Comparison of ENCODE assay signal across 8 mouse cellular contexts in genomic region chr17:25831451-25832281, GRCm38 (mm10). TPM values are rescaled to one million over a fixed set of nuclear protein-coding genes. Genes with fewer than 3 reads are reported as not detected.
DNase-seq lines count a peak whose midpoint lies in the region; ATAC-seq and TF ChIP-seq lines count a peak whose summit lies in the region.

No protein-coding gene starts in this region.

- peak overlapping the region; percentile 86 for H3K4me2 ChIP-seq in embryonic facial prominence, embryonic 14.5 days (ENCODE audit: low read depth, low read length)
- peak overlapping the region; percentile 91 for H3K4me2 ChIP-seq in intestine, embryonic 15.5 days (replicated peaks)
- H3K4me2 ChIP-seq in midbrain, embryonic 11.5 days, result peak overlapping the region; percentile 96

- no peak for TF ChIP-seq CTCF in E14TG2a.4 (conservative IDR thresholded peaks at IDR 0.05; ENCODE audit: low read length)

- WGBS in embryonic facial prominence, embryonic 14.5 days, result 61% methylated on average over 21 of the region's 21 CpGs
- 47% methylated on average over 21 of the region's 21 CpGs for WGBS in intestine, embryonic 15.5 days
- WGBS in midbrain, embryonic 11.5 days, result 66% methylated on average over 21 of the region's 21 CpGs

- no peak for ATAC-seq in embryonic facial prominence, embryonic 14.5 days (ENCODE audit: low read depth)
- no peak for ATAC-seq in intestine, embryonic 15.5 days
- ATAC-seq in midbrain, embryonic 11.5 days (ENCODE audit: low FRiP score), result no peak

- peak; percentile 84 to 89 for DNase-seq in adrenal gland, adult (ENCODE audit: inconsistent age in 2 of 2, low spot score in 1 of 2)
- no peak for DNase-seq in adrenal gland, postnatal 4 days (ENCODE audit: low spot score in 2 of 2)
- no peak for DNase-seq in embryonic facial prominence, embryonic 14.5 days (ENCODE audit: low spot score)
- no peak for DNase-seq in midbrain, embryonic 11.5 days (ENCODE audit: low spot score, missing footprints)
- DNase-seq in T-cell, adult 2 months (ENCODE audit: low spot score), result no peak
- DNase-seq in embryo, embryonic 11 days, result no peak

- peaks cover 9% of the 10 kb centered on the region for H3K27me3 ChIP-seq in E14TG2a.4 (ENCODE audit: insufficient read depth, low read length)
- H3K27me3 ChIP-seq in embryonic facial prominence, embryonic 14.5 days (replicated peaks; ENCODE audit: control insufficient read depth, insufficient read depth, low read length), result no peaks in the 10 kb centered on the region
- H3K27me3 ChIP-seq in intestine, embryonic 15.5 days (replicated peaks), result no peaks in the 10 kb centered on the region
- no peaks in the 10 kb centered on the region; the same call in 1 of the 2 replicates for H3K27me3 ChIP-seq in midbrain, embryonic 11.5 days (ENCODE audit: control insufficient read depth, insufficient read depth, low read length)

- H3K9ac ChIP-seq in embryonic facial prominence, embryonic 14.5 days (ENCODE audit: low read depth, low read length), result peak overlapping the region; percentile 90
- H3K9ac ChIP-seq in intestine, embryonic 15.5 days, result peak overlapping the region; percentile 85
- peak overlapping the region; percentile 79 for H3K9ac ChIP-seq in midbrain, embryonic 11.5 days (ENCODE audit: low read length)

- peaks cover 71% of the 10 kb centered on the region for H3K36me3 ChIP-seq in E14TG2a.4 (ENCODE audit: insufficient read depth, low read length)
- H3K36me3 ChIP-seq in embryonic facial prominence, embryonic 14.5 days (ENCODE audit: control insufficient read depth, insufficient read depth, low read length), result peaks cover 34% of the 10 kb centered on the region
- peaks cover 14% of the 10 kb centered on the region for H3K36me3 ChIP-seq in intestine, embryonic 15.5 days
- peaks cover 11% of the 10 kb centered on the region; the same call in 1 of the 2 replicates for H3K36me3 ChIP-seq in midbrain, embryonic 11.5 days (ENCODE audit: control insufficient read depth, insufficient read depth, low read length)

- peaks cover 86% of the 10 kb centered on the region for H3K4me1 ChIP-seq in E14TG2a.4 (replicated peaks; ENCODE audit: low read depth, low read length)
- H3K4me1 ChIP-seq in embryonic facial prominence, embryonic 14.5 days (ENCODE audit: control insufficient read depth, insufficient read depth, low read length), result peaks cover 43% of the 10 kb centered on the region
- H3K4me1 ChIP-seq in intestine, embryonic 15.5 days (replicated peaks), result peaks cover 61% of the 10 kb centered on the region
- peaks cover 57% of the 10 kb centered on the region for H3K4me1 ChIP-seq in midbrain, embryonic 11.5 days (ENCODE audit: control insufficient read depth, insufficient read depth, low read length)

- H3K4me3 ChIP-seq in E14TG2a.4 (replicated peaks; ENCODE audit: low read length), result peak overlapping the region; percentile 95
- peak overlapping the region; percentile 87 for H3K4me3 ChIP-seq in embryonic facial prominence, embryonic 14.5 days (ENCODE audit: low read depth, low read length)
- peak overlapping the region; percentile 83 for H3K4me3 ChIP-seq in intestine, embryonic 15.5 days (replicated peaks)
- peak overlapping the region; percentile 71 for H3K4me3 ChIP-seq in midbrain, embryonic 11.5 days (ENCODE audit: low read depth, low read length)

- H3K9me3 ChIP-seq in E14TG2a.4 (ENCODE audit: low read length), result no peaks in the 10 kb centered on the region
- H3K9me3 ChIP-seq in embryonic facial prominence, embryonic 14.5 days (ENCODE audit: control insufficient read depth, low read length), result no peaks in the 10 kb centered on the region
- no peaks in the 10 kb centered on the region for H3K9me3 ChIP-seq in intestine, embryonic 15.5 days
- H3K9me3 ChIP-seq in midbrain, embryonic 11.5 days (ENCODE audit: control insufficient read depth, low read length), result no peaks in the 10 kb centered on the region

- peak overlapping the region; percentile 86 for H3K27ac ChIP-seq in embryonic facial prominence, embryonic 14.5 days (replicated peaks; ENCODE audit: low read depth, low read length)
- peak overlapping the region; percentile 98 for H3K27ac ChIP-seq in intestine, embryonic 15.5 days
- no peak overlapping the region for H3K27ac ChIP-seq in midbrain, embryonic 11.5 days (ENCODE audit: low read depth, low read length)

RNA-seq across cellular contexts. Expression of gene Stub1, which starts 1.5 kb away (rescaled TPM):
- 100 to 1,000 TPM; 210 to 213 TPM for total RNA-seq in adrenal gland, postnatal 4 days (2021)
- 314 and 351 TPM in 2 replicates for polyA plus RNA-seq in embryonic facial prominence, embryonic 14.5 days (2014; fragmentation: Nextera tagmentation; extraction: Ambion mirVana)
- polyA plus RNA-seq in intestine, embryonic 15.5 days (2015; fragmentation: Nextera tagmentation; extraction: Ambion mirVana), result 297 and 322 TPM in 2 replicates
- polyA plus RNA-seq in midbrain, embryonic 11.5 days (2014; fragmentation: Nextera tagmentation; extraction: Ambion mirVana), result 280 and 296 TPM in 2 replicates

RNA-seq across cellular contexts. Expression of gene Jmjd8, which starts 3.0 kb away (rescaled TPM):
- total RNA-seq in adrenal gland, postnatal 4 days (2021), result 10 to 100 TPM; 72.9 to 81.8 TPM
- 35.2 and 36.2 TPM in 2 replicates for polyA plus RNA-seq in embryonic facial prominence, embryonic 14.5 days (2014; fragmentation: Nextera tagmentation; extraction: Ambion mirVana)
- polyA plus RNA-seq in intestine, embryonic 15.5 days (2015; fragmentation: Nextera tagmentation; extraction: Ambion mirVana), result 45.1 and 49.4 TPM in 2 replicates
- 50.3 and 54.1 TPM in 2 replicates for polyA plus RNA-seq in midbrain, embryonic 11.5 days (2014; fragmentation: Nextera tagmentation; extraction: Ambion mirVana)

RNA-seq across cellular contexts. Expression of gene Rhbdl1, which starts 5.4 kb away (rescaled TPM):
- 10 to 100 TPM; 19.3 to 21.4 TPM for total RNA-seq in adrenal gland, postnatal 4 days (2021)
- 2.8 and 3.3 TPM in 2 replicates for polyA plus RNA-seq in embryonic facial prominence, embryonic 14.5 days (2014; fragmentation: Nextera tagmentation; extraction: Ambion mirVana)
- polyA plus RNA-seq in intestine, embryonic 15.5 days (2015; fragmentation: Nextera tagmentation; extraction: Ambion mirVana), result 1.8 and 1.9 TPM in 2 replicates
- 2.3 and 3.2 TPM in 2 replicates for polyA plus RNA-seq in midbrain, embryonic 11.5 days (2014; fragmentation: Nextera tagmentation; extraction: Ambion mirVana)

RNA-seq across cellular contexts. Expression of gene Wdr24, which starts 8.2 kb away (rescaled TPM):
- 10 to 100 TPM; 27.8 to 31.0 TPM for total RNA-seq in adrenal gland, postnatal 4 days (2021)
- 22.9 and 25.5 TPM in 2 replicates for polyA plus RNA-seq in embryonic facial prominence, embryonic 14.5 days (2014; fragmentation: Nextera tagmentation; extraction: Ambion mirVana)
- 25.4 and 27.7 TPM in 2 replicates for polyA plus RNA-seq in intestine, embryonic 15.5 days (2015; fragmentation: Nextera tagmentation; extraction: Ambion mirVana)
- polyA plus RNA-seq in midbrain, embryonic 11.5 days (2014; fragmentation: Nextera tagmentation; extraction: Ambion mirVana), result 23.7 and 27.4 TPM in 2 replicates

RNA-seq across cellular contexts. Expression of gene Gm20683, which starts 9.9 kb away (rescaled TPM):
- 10 to 100 TPM; 13.2 to 15.5 TPM for total RNA-seq in adrenal gland, postnatal 4 days (2021)
- 1.4 and 1.6 TPM in 2 replicates for polyA plus RNA-seq in embryonic facial prominence, embryonic 14.5 days (2014; fragmentation: Nextera tagmentation; extraction: Ambion mirVana)
- 1.1 and 2.4 TPM in 2 replicates for polyA plus RNA-seq in intestine, embryonic 15.5 days (2015; fragmentation: Nextera tagmentation; extraction: Ambion mirVana)
- polyA plus RNA-seq in midbrain, embryonic 11.5 days (2014; fragmentation: Nextera tagmentation; extraction: Ambion mirVana), result 0.63 and 1.2 TPM in 2 replicates

Comparison
In these comparisons a context has a peak if more than half of its experiments do, and no peak if none do; other contexts are left out.
1. DNase-seq: peak in adrenal gland, adult (2 of 2); none in adrenal gland, postnatal 4 days (0 of 2), embryonic facial prominence, embryonic 14.5 days (single experiment), midbrain, embryonic 11.5 days (single experiment), T-cell, adult 2 months (single experiment) and embryo, embryonic 11 days (single experiment).
2. Peak in every context shown above with its lines, with median percentiles within 50 percentile points of each other: H3K4me3 ChIP-seq, H3K4me2 ChIP-seq and H3K9ac ChIP-seq.